Mouse (Mus musculus): ENCODE results near the gene Entpd3. TPM values are rescaled to one million over a fixed set of nuclear protein-coding genes. Genes with fewer than 3 reads are reported as not detected.

Gene Entpd3
- polyA plus RNA-seq, 1 experiment from 2014 or later: 0.51 TPM

- no peaks in the 10 kb centered on the region for H3K4me1 ChIP-seq (replicated peaks; ENCODE audit: control insufficient read depth, insufficient read depth, low read length)
- no peak overlapping the region for H3K4me2 ChIP-seq (replicated peaks; ENCODE audit: low read depth, low read length)
- H3K9me3 ChIP-seq (ENCODE audit: control insufficient read depth, low read length): no peaks in the 10 kb centered on the region
- H3K36me3 ChIP-seq (ENCODE audit: control insufficient read depth, insufficient read depth, low read length): no peaks in the 10 kb centered on the region
- WGBS: 65% methylated on average over 4 of the region's 4 CpGs
- H3K4me3 ChIP-seq (ENCODE audit: low read depth, low read length): no peak overlapping the region
- ATAC-seq (ENCODE audit: low FRiP score): no peak
- no peak overlapping the region for H3K9ac ChIP-seq (ENCODE audit: low read depth, low read length)
- no peak overlapping the region for H3K27ac ChIP-seq (ENCODE audit: low read depth, low read length)
- no peak for DNase-seq (ENCODE audit: low spot score)
- H3K27me3 ChIP-seq (ENCODE audit: control insufficient read depth, insufficient read depth, low read length): no peaks in the 10 kb centered on the region
Observed at GRCm38 (mm10) chr9:120595306-120595705, 55.7 kb downstream of the Entpd3 start.

GRCm38 (mm10) chr9:120601488-120602171 lies 62.0 kb downstream of the Entpd3 start:
- Histone ChIP-seq H3K4me3 (ENCODE audit: low read depth, low read length) (no peak overlapping the region), H3K9ac (ENCODE audit: low read depth, low read length) (no peak overlapping the region), H3K4me1 (replicated peaks; ENCODE audit: control insufficient read depth, insufficient read depth, low read length) (peaks cover 5% of the 10 kb centered on the region), H3K36me3 (ENCODE audit: control insufficient read depth, insufficient read depth, low read length) (no peaks in the 10 kb centered on the region), H3K27me3 (ENCODE audit: control insufficient read depth, insufficient read depth, low read length) (no peaks in the 10 kb centered on the region), H3K4me2 (replicated peaks; ENCODE audit: low read depth, low read length) (no peak overlapping the region), H3K27ac (ENCODE audit: low read depth, low read length) (no peak overlapping the region), H3K9me3 (ENCODE audit: control insufficient read depth, low read length) (no peaks in the 10 kb centered on the region)
- ATAC-seq (ENCODE audit: low FRiP score) (peak; percentile 64), DNase-seq (ENCODE audit: low spot score) (peak; percentile 90)
- 22% methylated on average over 17 of the region's 17 CpGs for WGBS

GRCm38 (mm10) chr9:120602172-120602838 lies 62.7 kb downstream of the Entpd3 start:
- no peaks in the 10 kb centered on the region for H3K36me3 ChIP-seq (ENCODE audit: control insufficient read depth, insufficient read depth, low read length)
- 46% methylated on average over 17 of the region's 17 CpGs for WGBS
- H3K27ac ChIP-seq (ENCODE audit: low read depth, low read length): no peak overlapping the region
- no peak overlapping the region for H3K4me2 ChIP-seq (replicated peaks; ENCODE audit: low read depth, low read length)
- no peaks in the 10 kb centered on the region for H3K27me3 ChIP-seq (ENCODE audit: control insufficient read depth, insufficient read depth, low read length)
- H3K9me3 ChIP-seq (ENCODE audit: control insufficient read depth, low read length): no peaks in the 10 kb centered on the region
- no peak for DNase-seq (ENCODE audit: low spot score)
- no peak overlapping the region for H3K9ac ChIP-seq (ENCODE audit: low read depth, low read length)
- H3K4me1 ChIP-seq (replicated peaks; ENCODE audit: control insufficient read depth, insufficient read depth, low read length): peaks cover 5% of the 10 kb centered on the region
- H3K4me3 ChIP-seq (ENCODE audit: low read depth, low read length): no peak overlapping the region
- peak; percentile 67 for ATAC-seq (ENCODE audit: low FRiP score)

GRCm38 (mm10) chr9:120602839-120603511 lies 63.4 kb downstream of the Entpd3 start:
- Histone ChIP-seq H3K27ac (ENCODE audit: low read depth, low read length) (peak overlapping the region; percentile 62; the same call in 1 of the 2 replicates), H3K4me3 (ENCODE audit: low read depth, low read length) (no peak overlapping the region)
- 1% methylated on average over 23 of the region's 23 CpGs for WGBS

GRCm38 (mm10) chr9:120603512-120603908 lies 63.9 kb downstream of the Entpd3 start:
- H3K27ac ChIP-seq (ENCODE audit: low read depth, low read length): peak overlapping the region; percentile 62; the same call in 1 of the 2 replicates
- peak; percentile 36 for DNase-seq (ENCODE audit: low spot score)
- 15% methylated on average over 10 of the region's 10 CpGs for WGBS
- H3K36me3 ChIP-seq (ENCODE audit: control insufficient read depth, insufficient read depth, low read length): no peaks in the 10 kb centered on the region
- peaks cover 5% of the 10 kb centered on the region for H3K4me1 ChIP-seq (replicated peaks; ENCODE audit: control insufficient read depth, insufficient read depth, low read length)
- H3K4me2 ChIP-seq (replicated peaks; ENCODE audit: low read depth, low read length): peak overlapping the region; percentile 29; the same call in 1 of the 2 replicates
- H3K4me3 ChIP-seq (ENCODE audit: low read depth, low read length): no peak overlapping the region
- H3K27me3 ChIP-seq (ENCODE audit: control insufficient read depth, insufficient read depth, low read length): no peaks in the 10 kb centered on the region
- peaks cover 9% of the 10 kb centered on the region; the same call in 1 of the 2 replicates for H3K9me3 ChIP-seq (ENCODE audit: control insufficient read depth, low read length)
- peak; percentile 41; the same call in 1 of the 2 replicates for ATAC-seq (ENCODE audit: low FRiP score)
- H3K9ac ChIP-seq (ENCODE audit: low read depth, low read length): peak overlapping the region; percentile 19; the same call in 1 of the 2 replicates

More at GRCm38 (mm10) chr9:120602839-120603511, 63.4 kb downstream of the Entpd3 start:
- H3K4me2 ChIP-seq (replicated peaks; ENCODE audit: low read depth, low read length): peak overlapping the region; percentile 29
- ATAC-seq (ENCODE audit: low FRiP score) (peak; percentile 76), DNase-seq (ENCODE audit: low spot score) (peak; percentile 95)
- H3K9ac ChIP-seq (ENCODE audit: low read depth, low read length): peak overlapping the region; percentile 19; the same call in 1 of the 2 replicates
- H3K9me3 ChIP-seq (ENCODE audit: control insufficient read depth, low read length): peaks cover 5% of the 10 kb centered on the region; the same call in 1 of the 2 replicates
- peaks cover 5% of the 10 kb centered on the region for H3K4me1 ChIP-seq (replicated peaks; ENCODE audit: control insufficient read depth, insufficient read depth, low read length)
- H3K36me3 ChIP-seq (ENCODE audit: control insufficient read depth, insufficient read depth, low read length): no peaks in the 10 kb centered on the region
- H3K27me3 ChIP-seq (ENCODE audit: control insufficient read depth, insufficient read depth, low read length): no peaks in the 10 kb centered on the region

GRCm38 (mm10) chr9:120603956-120604355 lies 64.3 kb downstream of the Entpd3 start:
- Histone ChIP-seq H3K4me1 (replicated peaks; ENCODE audit: control insufficient read depth, insufficient read depth, low read length) (peaks cover 5% of the 10 kb centered on the region), H3K36me3 (ENCODE audit: control insufficient read depth, insufficient read depth, low read length) (no peaks in the 10 kb centered on the region), H3K4me3 (ENCODE audit: low read depth, low read length) (no peak overlapping the region), H3K9ac (ENCODE audit: low read depth, low read length) (no peak overlapping the region), H3K27me3 (ENCODE audit: control insufficient read depth, insufficient read depth, low read length) (no peaks in the 10 kb centered on the region), H3K4me2 (replicated peaks; ENCODE audit: low read depth, low read length) (no peak overlapping the region), H3K9me3 (ENCODE audit: control insufficient read depth, low read length) (peaks cover 9% of the 10 kb centered on the region; the same call in 1 of the 2 replicates), H3K27ac (ENCODE audit: low read depth, low read length) (no peak overlapping the region)
- WGBS: 26% methylated on average over 12 of the region's 12 CpGs
- DNase-seq (ENCODE audit: low spot score) (no peak), ATAC-seq (ENCODE audit: low FRiP score) (no peak)

GRCm38 (mm10) chr9:120611055-120611454 lies 71.4 kb downstream of the Entpd3 start:
- Histone ChIP-seq H3K4me2 (replicated peaks; ENCODE audit: low read depth, low read length) (no peak overlapping the region), H3K4me1 (replicated peaks; ENCODE audit: control insufficient read depth, insufficient read depth, low read length) (no peaks in the 10 kb centered on the region), H3K27me3 (ENCODE audit: control insufficient read depth, insufficient read depth, low read length) (no peaks in the 10 kb centered on the region), H3K9ac (ENCODE audit: low read depth, low read length) (no peak overlapping the region), H3K27ac (ENCODE audit: low read depth, low read length) (no peak overlapping the region), H3K4me3 (ENCODE audit: low read depth, low read length) (no peak overlapping the region), H3K36me3 (ENCODE audit: control insufficient read depth, insufficient read depth, low read length) (no peaks in the 10 kb centered on the region), H3K9me3 (ENCODE audit: control insufficient read depth, low read length) (peaks cover 9% of the 10 kb centered on the region; the same call in 1 of the 2 replicates)
- ATAC-seq (ENCODE audit: low FRiP score) (no peak), DNase-seq (ENCODE audit: low spot score) (no peak)

- Histone ChIP-seq H3K4me2 (replicated peaks; ENCODE audit: low read depth, low read length) (no peak overlapping the region), H3K36me3 (ENCODE audit: control insufficient read depth, insufficient read depth, low read length) (no peaks in the 10 kb centered on the region), H3K27ac (ENCODE audit: low read depth, low read length) (no peak overlapping the region), H3K27me3 (ENCODE audit: control insufficient read depth, insufficient read depth, low read length) (no peaks in the 10 kb centered on the region), H3K4me3 (ENCODE audit: low read depth, low read length) (no peak overlapping the region), H3K9ac (ENCODE audit: low read depth, low read length) (no peak overlapping the region), H3K9me3 (ENCODE audit: control insufficient read depth, low read length) (no peaks in the 10 kb centered on the region), H3K4me1 (replicated peaks; ENCODE audit: control insufficient read depth, insufficient read depth, low read length) (peaks cover 4% of the 10 kb centered on the region)
- 93% methylated on average over 6 of the region's 6 CpGs for WGBS
- ATAC-seq (ENCODE audit: low FRiP score) (no peak), DNase-seq (ENCODE audit: low spot score) (no peak)
Observed at GRCm38 (mm10) chr9:120614059-120614458, 74.4 kb downstream of the Entpd3 start.
